Mouse (Mus musculus) megakaryocyte, embryonic 14.5 days (primary cell): ENCODE measurements at regions not wholly inside any gene's neighbourhood (a gene's known extent, or its start where the extent isn't known, plus 50 kb on each side); places are given as distances from the start of the nearest gene placed in this dataset.

Source experiments
- FLI1 ChIP-seq: IDR thresholded peaks from 2 replicates; pipeline ENCODE4 v1.6.1; 2012; ENCODE audit warnings: low read length, inconsistent platforms, mixed read lengths
- GATA1 ChIP-seq: IDR thresholded peaks from 3 replicates; pipeline ENCODE4 v1.6.1; 2012; ENCODE audit warnings: mixed read lengths, low read length, inconsistent platforms, borderline replicate concordance

DNA sequence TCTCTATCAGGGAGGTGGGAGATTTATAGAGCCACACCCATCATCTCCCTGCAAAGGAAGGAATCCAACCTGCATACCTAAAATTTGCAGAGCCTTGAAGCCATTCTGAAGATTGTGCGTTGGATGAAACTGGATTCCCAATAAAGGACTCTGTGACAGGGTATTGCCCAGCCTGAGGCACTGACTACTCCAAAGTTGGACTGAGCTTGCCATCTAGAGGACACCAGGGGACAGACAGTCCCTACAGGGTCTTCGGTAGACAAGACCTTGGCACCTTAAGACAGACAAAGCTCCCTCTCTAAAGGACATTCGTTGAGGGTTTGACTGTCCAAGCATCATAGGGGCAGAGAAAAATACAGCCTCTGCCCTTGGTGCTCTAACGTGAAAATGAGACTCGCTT lies 243.4 kb downstream of the Gsdmc2 start:
- TF ChIP-seq FLI1 (no peak), GATA1 (no peak)
